Mouse (Mus musculus): ENCODE data around the gene Il3ra.

DNA sequence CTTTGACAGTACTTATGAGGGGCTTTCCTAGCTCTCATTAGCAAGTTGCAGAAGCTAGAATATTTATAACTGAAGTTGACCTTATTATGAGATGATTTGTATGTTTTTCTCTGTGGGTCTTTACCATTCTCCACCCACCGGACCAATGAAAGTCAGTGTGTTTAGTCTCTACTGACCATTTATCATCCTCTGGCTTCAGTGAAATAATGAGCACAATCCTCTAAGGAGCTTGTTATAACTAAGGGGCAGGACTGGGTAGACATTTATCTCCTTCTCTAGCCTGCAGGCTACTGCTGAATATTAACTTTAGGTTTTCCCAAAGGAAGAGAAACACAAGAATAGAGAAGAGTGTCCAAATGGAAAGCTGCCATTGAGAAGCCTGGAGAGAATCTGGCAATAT lies 49.5 kb downstream of the Il3ra start:
- TF ChIP-seq CTCF (IDR thresholded peaks at IDR 0.05; ENCODE audit: insufficient read depth, low read depth, low read length) (no peak), POLR2A (IDR thresholded peaks at IDR 0.05; ENCODE audit: insufficient read depth, low read depth, low read length) (no peak)
